Mouse (Mus musculus) kidney, embryonic 14.5 days (tissue): ENCODE data around the gene Acap2. TPM values are rescaled to one million over a fixed set of nuclear protein-coding genes. Genes with fewer than 3 reads are reported as not detected.

Source experiments
- ATAC-seq: fragments of 200-750 bp; cut with Nextera tagmentation; 2 replicates; pipeline ENCODE4 v1.8.0; 2017; ENCODE audit warnings: moderate number of reproducible peaks, mild to moderate bottlenecking, moderate TSS enrichment, moderate library complexity; ENCODE audit not compliant: low FRiP score, low TSS enrichment
- H3K27ac ChIP-seq: fragments of 300-500 bp; sonication (generic); 2 replicates; pipeline ENCODE4 v1.5.1; 2014; ENCODE audit warnings: low read depth, mild to moderate bottlenecking, low read length, moderate library complexity, mixed read lengths
- H3K27me3 ChIP-seq: fragments of 300-500 bp; sonication (generic); 2 replicates; pipeline ENCODE4 v1.6.1; 2014; ENCODE audit warnings: mild to moderate bottlenecking, low read length; ENCODE audit not compliant: control insufficient read depth, insufficient read depth
- H3K36me3 ChIP-seq: fragments of 300-500 bp; sonication (generic); 2 replicates; pipeline ENCODE4 v1.6.1; 2014; ENCODE audit warnings: low read length, mixed read lengths; ENCODE audit not compliant: control insufficient read depth, insufficient read depth
- H3K4me1 ChIP-seq: fragments of 300-500 bp; sonication (generic); 2 replicates; pipeline ENCODE4 v1.6.1; 2014; ENCODE audit warnings: low read length, mixed read lengths; ENCODE audit not compliant: control insufficient read depth, insufficient read depth
- H3K4me2 ChIP-seq: fragments of 300-500 bp; sonication (generic); replicated peaks from 2 replicates; pipeline ENCODE4 v1.6.1; 2014; ENCODE audit warnings: low read depth, mild to moderate bottlenecking, low read length
- H3K4me3 ChIP-seq: fragments of 300-500 bp; sonication (generic); 2 replicates; pipeline ENCODE4 v1.5.1; 2014; ENCODE audit warnings: mild to moderate bottlenecking, low read length
- H3K9ac ChIP-seq: fragments of 300-500 bp; sonication (generic); 2 replicates; pipeline ENCODE4 v1.6.1; 2014; ENCODE audit warnings: low read depth, mild to moderate bottlenecking, low read length, moderate library complexity
- H3K9me3 ChIP-seq: fragments of 300-500 bp; sonication (generic); 2 replicates; pipeline ENCODE4 v1.6.1; 2016; ENCODE audit warnings: low read length; ENCODE audit not compliant: control insufficient read depth
- WGBS: fragments of 180-500 bp; shearing (Covaris S2); extraction: QIAGEN DNeasy Blood & Tissue Kit; methylation state at CpG from one replicate; pipeline ENCODE4 v1.1.7; 2014; 5-methylcytosine and 5-hydroxymethylcytosine counted together
- polyA plus RNA-seq: library from polyadenylated mRNA; unstranded; fragments of >200 nt; fragmentation: Nextera tagmentation; extraction: Ambion mirVana; gene quantifications from 2 replicates; pipeline ENCODE4 v1.2.1, GENCODE M21; 2014

Acap2 gene
- polyA plus RNA-seq, 1 experiment from 2014 or later: 21.2 TPM

DNA sequence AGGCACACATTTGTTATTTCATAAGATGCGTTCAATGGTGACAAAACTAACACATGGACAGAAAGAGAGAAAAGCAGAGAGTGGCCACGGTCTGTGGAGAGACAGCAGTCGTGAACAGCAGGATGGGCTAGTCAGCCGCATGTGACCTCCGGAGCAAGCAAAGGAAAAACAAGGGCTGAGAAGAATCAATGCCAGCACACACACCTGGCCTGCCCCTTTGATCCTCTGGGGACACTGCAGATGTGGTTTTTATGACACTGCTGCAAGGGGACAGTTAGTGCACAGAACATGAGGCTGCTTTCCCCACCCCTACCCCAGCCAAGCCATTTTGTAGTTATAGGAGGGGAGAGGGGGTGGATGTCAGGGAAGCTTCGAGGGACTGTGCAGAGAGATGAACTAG, 152.9 kb downstream of the Acap2 start:
- H3K27ac ChIP-seq: no peak overlapping the region
- ATAC-seq: no peak
- no peak overlapping the region for H3K4me3 ChIP-seq
- H3K9ac ChIP-seq: no peak overlapping the region
- H3K36me3 ChIP-seq: no peaks in the 10 kb centered on the region
- H3K4me2 ChIP-seq: no peak overlapping the region
- peaks cover 4% of the 10 kb centered on the region; the same call in 1 of the 2 replicates for H3K4me1 ChIP-seq
- WGBS: 59% methylated on average over 6 of the region's 6 CpGs
- no peaks in the 10 kb centered on the region for H3K27me3 ChIP-seq
- H3K9me3 ChIP-seq: no peaks in the 10 kb centered on the region

DNA sequence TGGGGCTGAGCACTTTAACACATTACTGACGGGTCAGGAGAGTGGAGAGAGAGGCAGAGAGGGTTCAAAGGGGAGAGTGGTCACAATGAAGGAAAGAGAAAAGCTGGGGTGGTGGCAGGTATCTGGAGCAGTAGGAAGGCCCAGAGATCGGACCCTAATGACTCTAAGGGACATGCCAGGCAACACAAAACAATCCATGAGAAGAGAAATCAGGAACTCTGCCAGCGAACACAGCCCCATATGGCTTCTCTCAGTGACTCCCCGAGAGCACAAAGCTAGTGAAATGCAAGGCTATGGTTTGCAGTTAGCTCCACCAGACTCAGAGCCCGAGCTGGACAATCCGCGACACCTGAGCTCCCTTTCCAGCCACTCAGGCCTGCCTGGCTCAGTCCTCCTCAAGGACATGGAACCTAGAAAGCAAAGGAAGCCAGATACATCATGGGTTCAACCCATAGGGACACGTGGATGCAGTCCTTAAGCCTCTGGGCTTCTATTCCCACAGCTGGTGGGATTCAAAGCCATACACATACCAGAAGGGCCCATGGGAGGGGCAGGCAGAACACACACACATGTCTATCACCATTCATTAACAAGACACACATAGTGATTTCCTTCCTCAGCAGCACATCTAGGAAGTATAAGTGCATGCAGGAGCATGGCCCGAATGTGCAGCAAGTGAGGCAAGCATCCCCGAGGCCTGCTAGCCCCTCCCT, 153.7 kb downstream of the Acap2 start:
- H3K27ac ChIP-seq: no peak overlapping the region
- no peak overlapping the region for H3K4me3 ChIP-seq
- H3K4me1 ChIP-seq: no peaks in the 10 kb centered on the region
- H3K9ac ChIP-seq: no peak overlapping the region
- 77% methylated on average over 10 of the region's 10 CpGs for WGBS
- no peak overlapping the region for H3K4me2 ChIP-seq
- no peak for ATAC-seq
- H3K27me3 ChIP-seq: no peaks in the 10 kb centered on the region
- H3K36me3 ChIP-seq: no peaks in the 10 kb centered on the region
- H3K9me3 ChIP-seq: no peaks in the 10 kb centered on the region

- no peak overlapping the region for H3K27ac ChIP-seq
- H3K4me3 ChIP-seq: no peak overlapping the region
- no peaks in the 10 kb centered on the region for H3K36me3 ChIP-seq
- 63% methylated on average over 14 of the region's 14 CpGs for WGBS
- H3K27me3 ChIP-seq: no peaks in the 10 kb centered on the region
- no peaks in the 10 kb centered on the region for H3K4me1 ChIP-seq
- 0 out of 2 replicates have a peak, but pooled peaks cover 2% of the 10 kb centered on the region for H3K9me3 ChIP-seq
- H3K9ac ChIP-seq: no peak overlapping the region
- no peak overlapping the region for H3K4me2 ChIP-seq
- ATAC-seq: no peak
Measured at GRCm38 (mm10) chr16:31046217-31046659, 154.8 kb downstream of the Acap2 start.

- Histone ChIP-seq H3K4me2 (no peak overlapping the region), H3K9ac (no peak overlapping the region), H3K36me3 (no peaks in the 10 kb centered on the region), H3K27ac (no peak overlapping the region), H3K4me3 (no peak overlapping the region), H3K4me1 (0 out of 2 replicates have a peak, but pooled peaks cover 2% of the 10 kb centered on the region), H3K27me3 (no peaks in the 10 kb centered on the region), H3K9me3 (0 out of 2 replicates have a peak, but pooled peaks cover 2% of the 10 kb centered on the region)
- ATAC-seq: no peak
- 60% methylated on average over 5 of the region's 5 CpGs for WGBS
Measured at GRCm38 (mm10) chr16:31045211-31045610, 155.8 kb downstream of the Acap2 start.

- Histone ChIP-seq H3K9ac (no peak overlapping the region), H3K36me3 (no peaks in the 10 kb centered on the region), H3K4me3 (no peak overlapping the region), H3K9me3 (0 out of 2 replicates have a peak, but pooled peaks cover 2% of the 10 kb centered on the region), H3K4me2 (no peak overlapping the region), H3K27ac (no peak overlapping the region), H3K4me1 (0 out of 2 replicates have a peak, but pooled peaks cover 5% of the 10 kb centered on the region), H3K27me3 (no peaks in the 10 kb centered on the region)
- WGBS: 69% methylated on average over 5 of the region's 5 CpGs
- ATAC-seq: no peak
Measured at GRCm38 (mm10) chr16:31043136-31043535, 157.9 kb downstream of the Acap2 start.

Other genes starting within 250 kb of the Acap2 start
- gene Xxylt1, start 119.8 kb downstream of the Acap2 start, polyA plus RNA-seq: 16.0 and 28.6 TPM in 2 replicates
- 77.0 and 98.6 TPM in 2 replicates for gene Ppp1r2, start 74.0 kb upstream of the Acap2 start, polyA plus RNA-seq
- gene Apod, start 113.6 kb upstream of the Acap2 start, polyA plus RNA-seq: 0.47 TPM in 2 replicates
- 8.0 and 16.5 TPM in 2 replicates for gene Bdh1, start 221.0 kb upstream of the Acap2 start, polyA plus RNA-seq